Mouse (Mus musculus): ENCODE results near the gene Nrbf2.

Gene Nrbf2

DNA sequence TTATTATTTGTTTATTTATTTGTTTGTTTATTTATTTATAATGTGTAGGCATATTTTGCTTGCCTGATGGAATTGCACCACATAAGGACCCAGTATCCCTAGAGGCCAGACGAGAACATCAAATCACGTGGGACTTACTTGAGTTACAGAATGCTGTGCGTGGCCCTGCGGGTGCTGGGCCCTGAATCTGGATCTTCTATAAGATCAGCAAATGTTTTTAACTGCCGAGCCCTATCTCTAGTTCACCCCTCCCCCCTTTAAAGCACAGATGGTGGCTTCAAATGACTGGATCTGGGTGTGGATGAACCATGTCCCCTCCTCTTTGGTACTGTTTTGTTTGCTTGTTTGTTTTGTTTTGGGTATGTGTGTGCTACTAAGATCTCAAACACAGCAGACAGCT is 10.2 kb upstream of the Nrbf2 start:
- DNase-seq (ENCODE audit: low spot score) = no peak

- no peak for DNase-seq (ENCODE audit: low spot score)
Observed at GRCm38 (mm10) chr10:67291087-67291486, 6.0 kb upstream of the Nrbf2 start.

GRCm38 (mm10) chr10:67290622-67291021 is 5.5 kb upstream of the Nrbf2 start:
- no peak for DNase-seq (ENCODE audit: low spot score)

- peak; percentile 9 for DNase-seq (ENCODE audit: low spot score)
Observed at GRCm38 (mm10) chr10:67287877-67288276, 2.8 kb upstream of the Nrbf2 start.

GRCm38 (mm10) chr10:67284761-67285175 is 337 bp downstream of the Nrbf2 start:
- peak; percentile 21 for DNase-seq (ENCODE audit: low spot score)

DNA sequence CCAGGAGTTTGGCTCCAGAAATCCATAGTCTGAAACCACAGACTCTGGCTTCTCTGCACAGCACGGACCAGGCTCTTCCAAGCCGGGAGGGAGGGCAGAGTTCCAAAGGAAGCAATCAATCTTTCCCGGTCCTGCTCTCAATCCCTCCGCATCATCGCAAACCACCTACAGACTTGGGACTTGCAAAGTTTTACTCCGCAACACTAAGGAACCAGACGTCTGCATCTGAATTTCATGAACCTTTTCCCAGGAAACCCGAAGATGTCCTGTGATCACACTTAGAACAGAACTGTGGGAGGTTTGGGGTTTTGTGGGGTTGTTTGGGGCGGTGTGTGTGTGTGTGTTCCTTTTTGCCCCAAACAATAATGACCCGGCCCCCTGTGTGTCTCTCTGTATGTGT is 794 bp downstream of the Nrbf2 start:
- DNase-seq (ENCODE audit: low spot score) = no peak

- no peak for DNase-seq (ENCODE audit: low spot score)
Observed at GRCm38 (mm10) chr10:67283516-67283915, 1.6 kb downstream of the Nrbf2 start.

GRCm38 (mm10) chr10:67282531-67282930 is 2.6 kb downstream of the Nrbf2 start:
- no peak for DNase-seq (ENCODE audit: low spot score)

DNA sequence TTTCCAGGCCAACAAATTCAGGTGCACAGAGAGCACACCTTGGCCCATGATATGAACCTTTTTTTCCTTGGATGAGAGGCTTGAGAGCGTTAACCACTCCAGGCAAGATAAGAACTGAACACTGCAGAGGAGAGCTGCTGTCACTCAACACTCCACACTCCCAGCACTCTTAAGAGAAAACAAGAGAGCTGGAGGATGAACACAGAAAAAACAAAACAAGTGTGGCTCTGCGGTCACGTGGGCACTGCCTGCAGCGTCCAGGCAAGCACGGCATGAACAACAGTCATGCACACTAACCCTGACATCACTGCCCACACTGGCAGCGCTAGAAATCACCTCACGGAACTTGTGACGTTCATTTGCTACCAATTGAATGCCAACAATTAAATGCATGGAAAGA is 3.3 kb downstream of the Nrbf2 start:
- DNase-seq (ENCODE audit: low spot score) = no peak

- DNase-seq (ENCODE audit: low spot score) = no peak
Observed at GRCm38 (mm10) chr10:67275916-67276315, 9.2 kb downstream of the Nrbf2 start.

GRCm38 (mm10) chr10:67264852-67265251 is 20.3 kb downstream of the Nrbf2 start:
- peak; percentile 17 for DNase-seq (ENCODE audit: low spot score)

- DNase-seq (ENCODE audit: low spot score) = no peak
Observed at GRCm38 (mm10) chr10:67253115-67253514, 32.0 kb downstream of the Nrbf2 start.

- DNase-seq (ENCODE audit: low spot score) = no peak
Observed at GRCm38 (mm10) chr10:67252353-67252752, 32.8 kb downstream of the Nrbf2 start.

DNA sequence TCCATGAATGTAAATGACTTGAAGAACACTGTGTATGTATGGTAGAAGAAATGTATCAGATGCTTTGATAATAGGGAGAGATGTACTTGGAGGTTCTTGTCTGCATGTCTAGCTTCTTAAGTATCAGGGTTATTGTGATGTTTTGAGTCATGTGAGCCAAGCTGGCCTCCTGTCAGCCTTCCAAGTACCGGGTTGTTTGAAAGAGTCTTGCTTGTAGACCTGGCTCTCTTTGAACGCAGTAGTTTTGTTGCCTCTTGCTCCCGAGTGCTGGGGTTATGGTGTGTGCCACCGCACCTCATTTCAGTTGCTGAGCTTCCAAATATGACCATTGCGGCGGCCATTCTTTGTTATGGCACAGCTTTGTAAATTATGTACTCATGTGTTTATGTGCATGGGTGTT is 34.3 kb downstream of the Nrbf2 start:
- no peak for DNase-seq (ENCODE audit: low spot score)

- DNase-seq (ENCODE audit: low spot score) = no peak
Observed at GRCm38 (mm10) chr10:67249486-67249885, 35.6 kb downstream of the Nrbf2 start.

DNA sequence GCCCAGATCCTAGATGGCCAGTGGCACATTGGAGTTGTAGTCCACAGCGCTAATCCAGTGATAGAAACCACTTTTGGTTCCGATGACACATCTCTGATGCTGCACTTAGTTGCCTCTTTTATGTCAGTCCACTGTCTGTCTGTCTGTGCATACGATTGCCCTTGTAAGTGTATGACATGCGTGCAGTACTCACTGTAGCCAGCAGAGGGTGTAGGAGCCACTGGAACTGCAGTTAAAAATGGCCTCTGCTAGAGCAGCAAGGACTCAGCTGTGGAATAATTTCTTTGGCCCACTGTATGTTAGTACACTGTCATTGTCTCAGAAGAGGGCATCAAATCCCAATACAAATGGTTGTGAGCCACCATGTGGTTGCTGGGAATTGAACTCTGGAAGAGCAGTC is 38.0 kb downstream of the Nrbf2 start:
- DNase-seq (ENCODE audit: low spot score) = no peak

DNA sequence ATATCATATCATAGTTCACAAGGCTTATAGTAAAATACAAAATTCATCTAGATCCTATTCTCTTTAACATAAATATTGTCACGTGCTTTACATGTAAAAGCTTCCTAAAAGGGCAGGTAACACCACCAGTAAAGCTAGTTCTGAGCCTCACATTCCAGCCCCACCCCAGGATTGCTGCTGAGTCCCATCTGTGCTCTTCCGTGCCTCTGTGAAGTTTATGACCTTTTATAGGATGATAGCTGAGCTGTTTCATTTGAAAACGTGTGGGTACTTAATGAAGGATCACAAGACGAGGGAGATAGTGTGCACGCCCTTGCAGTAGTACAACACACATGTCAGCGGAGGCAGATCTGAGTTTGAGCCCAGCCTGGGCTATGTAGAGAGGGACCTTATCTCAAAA is 54.7 kb downstream of the Nrbf2 start:
- DNase-seq (ENCODE audit: low spot score) = no peak

DNA sequence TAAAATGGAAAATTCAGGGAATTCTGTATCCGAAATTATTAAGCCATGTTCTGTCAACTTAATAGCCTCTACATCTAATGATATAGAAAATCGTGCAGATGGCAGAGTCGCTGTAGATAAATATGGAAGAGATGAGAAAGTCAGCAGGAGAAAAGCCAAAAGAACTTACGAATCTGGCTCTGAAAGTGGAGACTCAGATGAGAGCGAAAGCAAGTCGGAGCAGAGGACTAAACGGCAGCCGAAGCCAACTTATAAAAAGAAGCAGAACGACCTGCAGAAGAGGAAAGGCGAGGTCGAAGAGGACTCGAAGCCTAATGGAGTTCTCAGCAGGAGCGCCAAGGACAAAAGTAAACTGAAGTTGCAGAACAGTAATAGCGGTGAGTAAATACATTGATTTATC is 58.6 kb downstream of the Nrbf2 start:
- DNase-seq (ENCODE audit: low spot score) = no peak

DNA sequence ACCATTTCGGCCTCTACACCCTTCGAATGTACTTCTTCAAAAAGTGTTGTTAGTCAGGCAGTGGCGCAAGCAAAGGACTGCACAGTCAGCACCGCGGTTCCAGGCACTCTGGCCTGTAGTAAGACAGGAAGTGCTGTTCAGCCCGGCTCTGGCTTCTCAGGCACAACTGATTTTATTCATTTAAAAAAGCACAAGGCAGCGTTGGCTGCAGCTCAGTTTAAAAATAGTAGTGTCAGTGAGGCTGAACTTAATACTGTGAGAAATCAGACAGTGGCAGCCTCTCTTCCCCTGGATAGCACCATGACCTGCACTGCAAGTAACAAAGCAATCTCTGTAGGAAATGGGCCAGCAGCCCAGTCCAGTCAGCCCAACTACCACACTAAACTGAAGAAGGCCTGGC is 59.0 kb downstream of the Nrbf2 start:
- DNase-seq (ENCODE audit: low spot score) = no peak

GRCm38 (mm10) chr10:67225528-67225927 is 59.6 kb downstream of the Nrbf2 start:
- no peak for DNase-seq (ENCODE audit: low spot score)

- no peak for DNase-seq (ENCODE audit: low spot score)
Observed at GRCm38 (mm10) chr10:67223942-67224341, 61.2 kb downstream of the Nrbf2 start.

GRCm38 (mm10) chr10:67221284-67221683 is 63.8 kb downstream of the Nrbf2 start:
- DNase-seq (ENCODE audit: low spot score) = no peak

- no peak for DNase-seq (ENCODE audit: low spot score)
Observed at GRCm38 (mm10) chr10:67220251-67220650, 64.9 kb downstream of the Nrbf2 start.

- no peak for DNase-seq (ENCODE audit: low spot score)
Observed at GRCm38 (mm10) chr10:67218873-67219565, 66.1 kb downstream of the Nrbf2 start.
